Mouse (Mus musculus) kidney, adult 8-10 months (tissue): ENCODE data around the gene Fubp3.
"Not testable (repeated sequence)": the region's sequence is repeated elsewhere in the genome, so short reads cannot be mapped to it uniquely, and the experiment has no call there.

Experiments
- DNase-seq, 2 experiments: peaks; one replicate each; pipeline ENCODE4 v3.0.0; 2022

Gene Fubp3

DNA sequence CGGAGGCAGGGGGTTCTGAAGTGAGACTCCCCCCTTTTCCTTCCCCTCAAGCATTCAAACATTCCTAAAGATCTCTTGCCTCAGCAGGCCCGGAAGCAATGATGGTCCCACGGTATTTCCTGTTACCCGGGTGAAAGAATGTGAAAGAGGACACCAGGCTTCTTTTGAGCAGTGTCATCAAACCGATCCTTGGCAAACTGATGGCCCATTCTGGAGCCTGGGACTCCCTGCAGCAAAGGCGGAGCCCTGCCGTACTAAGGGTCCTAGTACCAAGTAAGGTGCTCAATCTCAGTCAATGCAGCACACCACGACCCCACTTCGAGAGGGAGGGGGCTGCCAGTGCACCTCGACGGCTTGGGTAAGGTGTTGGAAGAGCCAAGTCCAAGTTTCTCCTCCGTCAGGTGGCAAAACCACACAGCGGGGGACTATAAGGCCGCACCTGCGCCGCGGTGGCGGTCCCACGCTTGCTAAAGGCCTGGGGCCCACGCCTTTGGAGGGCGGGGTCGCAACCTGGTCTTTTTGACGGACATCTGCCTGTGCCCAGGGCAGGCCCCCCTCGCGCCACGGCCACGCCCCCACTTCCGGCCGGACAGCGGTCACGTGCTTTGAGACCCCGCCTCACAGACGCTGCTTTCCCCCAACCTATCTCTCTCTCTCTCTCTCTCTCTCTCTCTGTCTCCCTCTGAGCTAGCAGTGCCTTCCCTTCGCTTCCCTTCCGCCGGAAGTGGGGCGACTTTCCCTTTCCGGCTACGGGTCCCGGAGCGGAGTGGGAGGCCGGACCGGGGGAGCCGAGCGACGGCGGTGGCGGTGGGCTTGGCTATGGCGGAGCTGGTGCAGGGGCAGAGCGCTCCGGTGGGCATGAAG lies at the start of gene Fubp3:
Gene Fubp3 (plus strand): TSS at position 601 of the 864 bp plus-strand sequence.
- peak; percentile 94 for DNase-seq

DNA sequence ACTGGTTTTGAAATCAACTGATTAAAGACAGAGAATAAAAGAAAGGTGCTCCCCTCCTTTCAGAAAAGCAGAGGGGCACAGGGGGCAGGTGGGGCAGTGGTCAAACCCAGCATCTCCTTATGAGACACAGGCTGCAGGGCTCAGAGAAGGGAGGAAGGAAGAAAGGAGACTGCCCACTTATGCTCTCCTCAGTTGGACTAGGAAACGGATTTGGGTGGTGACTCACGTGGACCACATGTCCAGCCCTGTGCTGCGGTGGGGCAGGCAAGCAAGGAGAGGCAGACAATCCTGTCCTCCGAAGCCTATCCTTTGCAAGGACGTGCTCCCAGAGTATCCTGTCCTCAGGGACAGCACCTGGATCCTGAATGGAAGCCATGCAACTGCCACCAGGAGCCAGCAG lies 47.8 kb upstream of the Fubp3 start:
- DNase-seq = no peak

DNA sequence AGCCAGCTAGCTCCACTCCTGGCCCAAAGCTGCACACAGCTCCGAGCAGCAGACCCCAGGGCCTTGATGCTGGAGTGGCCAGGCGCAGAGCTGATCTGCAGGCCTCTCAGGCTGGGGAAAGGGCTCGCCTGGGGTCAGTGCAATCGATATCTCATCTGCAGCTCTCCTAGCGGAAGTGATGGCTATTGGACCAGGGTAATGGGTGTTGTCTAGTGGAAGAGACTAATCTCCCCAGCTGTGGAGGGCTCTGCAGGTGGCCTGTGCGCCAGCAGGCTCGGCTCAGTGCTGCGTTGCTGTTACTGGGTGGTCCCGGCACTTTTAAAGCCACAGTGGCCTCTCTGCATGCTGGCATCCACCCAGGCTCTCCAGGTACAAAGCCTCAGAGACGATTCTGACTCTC lies 46.7 kb upstream of the Fubp3 start:
- DNase-seq = no peak

DNA sequence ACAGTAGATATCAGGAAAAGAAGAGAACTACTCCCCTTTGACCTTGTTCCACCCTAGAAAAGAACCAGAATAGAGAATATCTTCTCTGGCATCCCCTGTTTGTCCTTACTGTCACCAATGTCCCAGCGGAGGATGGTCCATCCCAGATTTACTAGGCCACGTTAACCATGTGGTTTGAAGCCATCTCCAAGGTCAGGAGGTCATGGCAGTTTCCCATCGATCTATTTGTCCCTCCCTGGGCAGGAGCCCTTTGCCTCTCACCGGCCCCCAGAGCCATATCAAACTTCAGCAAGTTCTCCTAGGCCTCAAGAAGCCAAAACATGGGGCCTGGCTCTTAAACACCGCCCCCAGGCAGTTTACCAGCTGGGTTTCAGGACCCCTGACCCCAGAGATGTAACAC lies 42.2 kb upstream of the Fubp3 start:
- no peak for DNase-seq

DNA sequence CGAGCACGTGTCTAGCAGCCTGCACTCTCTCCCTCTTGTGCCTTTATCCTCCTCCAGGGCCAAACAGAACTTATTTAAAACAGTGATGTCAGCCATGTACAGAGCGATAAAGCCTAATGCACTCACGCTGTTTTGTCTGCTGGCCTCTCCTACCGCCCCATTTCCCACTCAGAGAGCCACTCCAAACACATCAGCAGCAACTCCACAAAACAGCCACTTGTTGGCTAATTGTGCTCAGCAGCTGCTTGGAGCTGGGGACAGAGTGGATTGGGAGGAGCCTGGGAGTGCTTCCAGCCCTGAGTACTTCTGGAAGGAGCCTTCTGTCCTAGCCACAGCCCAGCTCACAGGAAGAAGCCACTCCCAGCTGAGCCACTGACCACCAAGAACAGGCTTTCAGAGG lies 35.4 kb upstream of the Fubp3 start:
- no peak for DNase-seq

DNA sequence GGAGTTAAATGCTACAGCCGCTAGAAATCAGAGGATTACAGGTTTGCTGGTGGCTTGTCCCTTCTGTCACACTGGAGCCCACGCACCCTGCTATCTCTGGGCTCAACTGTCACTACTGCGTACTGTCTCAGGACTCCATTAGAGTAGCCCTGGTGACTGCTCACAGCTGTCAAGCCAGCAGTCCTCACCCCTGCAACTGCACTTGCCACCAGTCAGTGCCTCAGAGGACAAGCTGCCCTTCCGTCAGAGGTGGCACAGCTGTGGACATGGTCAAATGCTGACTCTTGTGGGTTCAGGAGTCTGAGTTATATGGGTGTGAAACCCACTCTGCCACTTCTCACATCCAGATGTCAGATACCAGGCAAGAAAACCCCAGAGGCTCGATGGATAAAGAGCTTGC lies 33.7 kb upstream of the Fubp3 start:
- DNase-seq = no peak

DNA sequence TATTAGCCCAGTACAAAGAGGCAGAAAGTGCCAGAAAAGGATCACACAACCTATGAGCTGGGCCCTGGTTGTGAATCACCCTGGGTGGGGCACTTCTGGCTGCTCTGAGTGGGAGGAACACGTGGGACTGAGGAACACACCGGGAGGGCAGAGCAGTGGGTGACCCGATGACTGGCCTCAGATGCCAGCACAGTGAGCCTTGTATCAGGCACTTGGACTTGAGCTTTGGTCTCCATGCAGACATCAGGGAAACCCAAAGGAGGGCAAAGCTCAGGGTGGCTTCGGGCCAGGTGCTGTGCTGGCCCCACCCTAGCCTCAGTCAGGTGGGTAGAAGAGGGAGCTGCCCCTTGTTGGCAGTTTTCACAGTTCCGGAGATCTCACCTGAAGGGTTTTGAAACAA lies 30.9 kb upstream of the Fubp3 start:
- DNase-seq = peak; percentile 22 to 36

DNA sequence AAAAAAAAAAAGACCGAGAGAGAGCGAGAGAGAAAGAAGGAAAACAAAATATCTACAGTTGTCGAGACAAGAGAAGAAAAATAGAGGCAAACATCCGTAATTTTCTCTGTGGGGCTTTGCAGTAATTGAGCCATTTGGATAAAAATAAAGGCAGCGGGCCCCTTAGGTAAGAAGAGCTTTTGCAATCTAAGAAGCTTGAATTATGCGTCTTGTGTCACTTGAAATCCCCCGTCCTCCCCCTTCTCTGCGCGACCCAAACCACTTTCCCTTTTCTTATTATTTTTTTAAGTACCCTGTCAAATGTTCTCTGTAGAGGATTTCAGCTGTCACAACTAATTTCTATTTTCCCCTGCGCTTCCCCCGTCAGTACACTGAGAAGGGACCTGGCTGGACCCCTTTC lies 24.7 kb upstream of the Fubp3 start:
- no peak for DNase-seq

DNA sequence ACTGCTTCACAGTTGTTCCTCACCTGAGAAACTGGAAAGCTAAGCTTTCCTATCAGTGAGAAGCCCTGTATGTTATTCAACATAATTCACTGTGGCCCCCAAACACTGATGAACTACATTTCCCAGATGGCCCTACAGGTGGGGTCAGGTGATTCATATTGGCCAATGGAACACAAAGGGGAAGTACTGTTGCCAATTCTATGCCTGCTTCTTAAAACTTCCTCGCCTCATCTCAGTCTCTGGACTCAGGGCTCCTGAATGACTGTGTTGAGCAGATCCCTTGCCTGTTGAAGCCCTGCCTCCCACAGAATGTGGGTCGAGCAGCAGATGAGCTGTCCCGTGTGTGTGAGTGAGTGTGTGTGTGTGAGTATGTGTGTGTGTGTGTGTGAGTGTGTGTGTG lies 21.9 kb upstream of the Fubp3 start:
- no peak for DNase-seq

DNA sequence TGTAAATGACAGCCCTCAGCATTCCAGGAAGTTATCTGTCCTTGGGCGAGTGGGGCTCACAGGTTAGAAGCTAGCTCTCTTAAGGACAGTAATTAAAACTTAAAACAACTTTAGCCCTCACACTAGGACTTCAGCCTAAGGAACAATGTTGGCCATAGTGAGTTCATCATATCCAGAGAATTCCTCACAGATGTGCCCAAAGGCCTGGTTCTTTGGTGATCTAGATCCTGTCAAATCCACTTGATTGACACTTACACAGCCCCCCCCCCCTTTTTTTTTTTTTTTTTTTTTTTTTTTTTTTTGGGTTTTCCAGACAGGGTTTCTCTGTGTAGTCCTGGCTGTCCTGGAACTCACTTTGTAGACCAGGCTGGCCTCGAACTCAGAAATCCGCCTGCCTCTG lies 21.1 kb upstream of the Fubp3 start:
- DNase-seq = not testable (repeated sequence)

DNA sequence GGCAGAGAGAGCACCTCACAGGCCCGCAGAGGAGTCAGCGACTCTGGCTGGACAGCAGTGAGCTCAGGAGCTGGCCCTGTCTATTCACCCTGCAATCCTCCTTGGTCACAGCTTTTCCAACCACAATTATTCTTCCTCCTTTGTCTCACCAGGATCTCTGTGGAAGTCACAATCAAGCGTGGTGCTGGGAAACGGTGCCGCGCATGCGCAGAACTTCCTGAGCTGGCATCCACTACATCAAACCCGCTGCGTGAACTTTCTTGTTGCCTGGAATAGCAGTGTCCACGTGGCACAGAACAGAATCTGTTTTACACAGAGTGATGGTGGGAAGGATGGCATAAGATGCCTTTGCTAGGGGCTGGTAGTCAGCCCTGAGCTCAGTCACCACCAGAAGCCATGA lies 20.5 kb upstream of the Fubp3 start:
- DNase-seq = no peak

DNA sequence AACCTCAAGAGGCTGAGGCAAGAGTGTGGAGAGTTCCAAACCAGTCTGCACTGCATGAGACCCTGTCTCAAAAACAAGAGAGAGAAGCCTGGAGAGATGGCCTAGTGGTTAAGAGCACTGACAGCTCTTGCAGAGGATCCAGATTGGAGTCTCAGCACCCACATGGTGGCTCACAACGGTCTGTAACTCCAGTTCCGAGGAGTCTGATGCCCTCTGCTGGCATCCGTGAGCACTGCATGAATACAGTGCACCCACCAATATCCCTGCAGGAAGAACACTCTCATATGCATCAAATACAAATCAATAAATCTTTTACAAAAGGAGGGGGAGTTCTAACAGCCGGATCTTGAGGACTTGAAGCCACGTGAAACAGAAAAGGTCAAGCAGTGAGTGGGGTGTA lies 17.8 kb upstream of the Fubp3 start:
- no peak for DNase-seq

DNA sequence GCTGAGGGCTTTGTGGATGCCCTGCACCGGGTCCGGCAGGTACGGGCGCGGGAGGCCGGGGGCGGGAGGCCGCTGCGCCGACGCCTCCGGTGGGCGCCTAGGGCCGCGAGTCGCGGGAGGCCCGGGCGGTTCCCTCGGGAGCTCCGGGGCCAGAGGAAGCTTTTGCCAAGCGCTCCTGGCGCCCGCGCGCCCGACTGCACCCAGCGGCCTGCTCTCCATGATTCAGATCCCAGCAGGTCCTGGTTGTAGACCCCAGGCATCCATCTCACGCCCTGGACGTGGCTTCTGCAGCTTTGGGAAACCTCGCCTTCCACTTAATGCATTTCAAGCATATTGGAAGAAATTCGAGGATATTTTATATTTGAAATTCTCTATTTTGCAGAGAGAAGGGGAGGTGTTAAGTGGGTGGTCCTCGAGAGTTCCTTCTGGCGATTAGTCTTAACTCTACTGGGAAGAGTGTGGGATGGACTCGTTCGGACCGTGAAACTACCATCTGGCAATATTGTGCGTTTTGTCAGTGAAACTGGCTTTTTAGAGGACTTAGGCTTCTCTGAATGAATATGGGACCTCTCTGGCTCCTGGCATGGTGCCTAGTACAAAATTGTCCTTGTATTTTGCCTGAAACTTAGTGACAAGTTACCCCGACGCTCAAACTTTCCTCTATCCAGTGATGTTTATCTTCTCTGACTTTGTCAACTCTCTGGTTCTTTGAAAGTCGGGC lies 624 bp downstream of the Fubp3 start:
- peak; percentile 6 to 21 for DNase-seq

DNA sequence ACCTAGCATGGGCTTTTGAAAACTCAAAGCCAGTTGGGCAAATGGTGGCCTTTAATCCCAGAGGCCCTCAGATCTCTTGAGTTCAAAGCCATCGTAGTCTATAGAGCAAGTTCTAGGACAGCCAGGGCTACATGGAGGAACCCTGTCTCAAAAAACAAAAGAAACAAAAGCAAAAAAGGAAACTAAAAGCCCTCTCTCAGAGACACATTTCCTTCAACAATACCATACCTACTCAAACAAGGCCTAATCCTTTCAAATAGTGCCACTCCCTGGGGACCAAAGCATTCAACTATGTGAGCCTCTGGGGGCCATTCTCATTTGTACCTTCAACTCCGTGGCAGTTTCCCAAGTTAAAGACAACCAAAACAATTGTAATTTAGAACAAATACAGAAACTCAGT lies 9.2 kb downstream of the Fubp3 start:
- DNase-seq = no peak

DNA sequence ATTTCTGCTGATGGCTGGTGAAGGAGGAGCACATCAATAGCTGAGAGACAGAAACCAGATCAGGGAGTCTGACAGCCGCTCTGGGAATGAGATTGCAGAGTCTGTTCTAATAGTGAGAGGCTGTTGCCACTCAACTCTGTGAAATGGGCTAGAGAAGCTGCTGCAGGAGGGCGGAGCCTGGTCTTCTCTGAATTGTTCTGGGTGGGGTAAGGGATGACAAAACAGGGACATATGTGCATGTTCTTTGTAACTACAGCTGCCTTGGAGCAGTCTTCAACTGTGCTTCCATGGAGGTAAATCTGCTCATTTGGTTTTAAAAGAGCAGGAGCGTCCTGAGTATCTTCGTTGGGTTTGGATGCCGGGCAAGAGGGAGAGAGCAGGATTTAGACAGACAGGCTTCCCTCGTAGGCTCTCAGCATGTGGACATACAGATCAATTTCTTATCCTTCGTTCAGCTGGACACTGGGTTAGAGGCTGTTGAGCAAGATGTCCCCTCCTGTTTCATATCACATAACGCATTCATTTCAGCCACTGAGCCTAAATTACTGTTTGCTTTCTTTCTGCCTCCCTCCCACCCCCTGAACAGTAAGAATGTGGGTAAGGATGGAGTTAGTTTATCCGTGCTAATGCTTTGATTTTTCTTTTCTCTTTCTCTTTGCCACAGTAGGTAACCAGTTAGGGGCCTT lies 19.5 kb downstream of the Fubp3 start:
- DNase-seq = no peak

DNA sequence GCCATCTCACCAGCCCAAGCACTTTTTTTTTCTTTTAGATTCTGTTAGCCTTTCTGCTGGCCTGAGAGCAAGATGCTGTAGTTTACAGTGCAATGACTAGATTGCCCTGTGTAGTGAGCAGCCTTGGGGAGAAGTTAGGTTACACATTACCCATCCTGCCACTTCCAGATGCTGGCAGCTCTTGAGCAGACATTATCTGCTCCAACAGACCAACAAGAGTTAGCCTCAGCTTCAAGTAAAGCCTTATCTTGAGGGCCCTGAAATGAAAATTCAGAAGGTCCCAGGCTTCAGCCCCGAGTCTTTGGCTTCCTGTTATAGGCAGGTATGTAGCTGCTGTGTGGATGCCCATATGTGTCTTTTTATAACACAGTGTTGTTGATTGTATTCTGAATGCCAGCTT lies 35.1 kb downstream of the Fubp3 start:
- no peak for DNase-seq

DNA sequence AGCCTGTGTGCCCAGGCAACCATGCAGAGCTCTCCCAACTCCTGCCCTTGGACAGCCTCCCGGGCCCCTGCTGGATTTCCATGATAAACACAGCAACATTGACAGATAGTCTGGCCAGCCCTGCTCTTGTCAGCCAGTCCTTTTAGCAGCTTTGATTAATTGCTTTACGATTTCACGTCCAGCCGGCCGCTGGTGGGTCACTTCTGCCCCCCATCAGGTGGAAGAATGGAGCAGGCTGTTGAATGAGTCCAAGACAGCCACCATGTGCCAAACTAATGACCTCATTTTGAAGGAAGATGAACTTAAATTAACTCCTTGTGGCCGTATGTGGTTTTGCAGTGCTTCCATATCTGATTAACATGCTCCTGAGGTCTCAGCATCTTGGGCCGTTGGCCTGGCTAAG lies 37.4 kb downstream of the Fubp3 start:
- no peak for DNase-seq

DNA sequence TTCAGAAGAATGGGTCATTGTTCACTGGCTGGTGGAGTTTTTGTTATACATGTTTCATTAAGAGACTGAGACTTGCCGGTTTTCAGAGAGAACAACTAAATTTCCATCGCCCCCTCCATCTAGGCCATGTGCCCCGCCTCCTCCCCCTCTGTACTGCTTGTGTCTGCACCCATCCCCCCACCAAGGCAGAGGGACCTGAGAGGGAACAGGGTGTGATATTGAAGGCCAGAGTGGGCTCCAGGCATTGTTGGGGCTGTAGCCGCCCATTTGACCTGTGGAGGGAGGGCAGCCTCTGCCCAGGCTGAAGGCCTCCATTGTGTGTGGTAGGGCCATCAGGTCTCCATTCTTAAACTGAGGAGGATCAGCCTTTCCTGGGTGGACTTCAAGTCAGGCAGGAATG lies 38.5 kb downstream of the Fubp3 start:
- no peak for DNase-seq

DNA sequence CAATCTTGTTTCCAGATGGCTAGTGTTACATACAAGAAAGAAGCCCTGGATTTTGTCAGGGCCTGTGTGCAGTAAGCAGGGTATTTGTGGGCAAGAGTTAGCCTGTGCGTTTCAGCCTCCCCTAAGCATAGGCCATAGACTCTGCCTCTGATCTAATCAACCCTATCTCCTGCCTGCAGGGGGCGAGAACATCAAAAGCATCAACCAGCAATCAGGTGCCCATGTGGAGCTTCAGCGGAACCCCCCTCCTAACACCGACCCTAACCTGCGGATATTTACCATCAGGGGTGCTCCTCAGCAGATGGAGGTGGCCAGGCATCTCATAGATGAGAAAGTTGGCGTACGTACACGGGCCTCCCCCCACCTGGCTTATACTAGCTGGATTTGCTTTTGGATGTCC lies 38.9 kb downstream of the Fubp3 start:
- no peak for DNase-seq

DNA sequence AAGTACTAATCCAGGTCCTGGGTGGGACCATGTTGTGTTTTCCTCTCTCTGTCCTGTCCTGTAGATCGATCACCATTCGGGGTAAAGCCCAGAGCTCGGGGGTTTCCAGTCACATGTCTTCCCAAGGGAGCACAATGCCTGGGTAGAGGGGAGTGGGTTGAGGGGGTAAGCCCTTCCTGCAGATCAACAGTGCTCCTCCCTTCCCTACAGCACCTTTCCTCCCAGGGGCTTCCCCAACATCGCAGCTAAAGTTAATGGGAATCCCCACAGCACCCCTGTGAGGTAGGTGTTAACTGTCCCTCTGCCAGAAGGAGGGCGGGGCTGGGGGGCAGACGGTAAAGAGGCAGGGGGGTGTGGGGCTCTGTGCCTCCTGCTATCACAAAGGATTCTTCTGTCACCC lies 40.2 kb downstream of the Fubp3 start:
- DNase-seq = no peak

DNA sequence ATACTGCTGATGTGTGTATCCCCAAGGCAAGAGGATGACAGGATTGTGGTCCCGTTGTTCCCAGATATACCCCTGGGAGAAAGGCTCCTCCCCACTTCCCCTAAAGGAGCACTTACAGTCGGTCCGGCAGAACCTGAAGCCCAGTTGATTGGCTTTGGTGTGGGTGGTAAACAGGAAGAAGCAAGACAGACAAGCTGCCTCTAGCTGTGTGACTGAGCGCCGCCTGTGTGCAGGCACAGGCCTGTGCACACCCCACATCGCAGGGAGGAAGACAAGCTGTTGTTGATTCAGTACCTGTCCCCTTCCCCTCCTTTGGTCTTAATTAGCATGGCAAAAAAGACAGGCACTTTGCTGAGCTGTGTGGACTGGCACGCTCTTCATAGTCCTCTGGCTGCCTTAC lies 41.3 kb downstream of the Fubp3 start:
- no peak for DNase-seq

DNA sequence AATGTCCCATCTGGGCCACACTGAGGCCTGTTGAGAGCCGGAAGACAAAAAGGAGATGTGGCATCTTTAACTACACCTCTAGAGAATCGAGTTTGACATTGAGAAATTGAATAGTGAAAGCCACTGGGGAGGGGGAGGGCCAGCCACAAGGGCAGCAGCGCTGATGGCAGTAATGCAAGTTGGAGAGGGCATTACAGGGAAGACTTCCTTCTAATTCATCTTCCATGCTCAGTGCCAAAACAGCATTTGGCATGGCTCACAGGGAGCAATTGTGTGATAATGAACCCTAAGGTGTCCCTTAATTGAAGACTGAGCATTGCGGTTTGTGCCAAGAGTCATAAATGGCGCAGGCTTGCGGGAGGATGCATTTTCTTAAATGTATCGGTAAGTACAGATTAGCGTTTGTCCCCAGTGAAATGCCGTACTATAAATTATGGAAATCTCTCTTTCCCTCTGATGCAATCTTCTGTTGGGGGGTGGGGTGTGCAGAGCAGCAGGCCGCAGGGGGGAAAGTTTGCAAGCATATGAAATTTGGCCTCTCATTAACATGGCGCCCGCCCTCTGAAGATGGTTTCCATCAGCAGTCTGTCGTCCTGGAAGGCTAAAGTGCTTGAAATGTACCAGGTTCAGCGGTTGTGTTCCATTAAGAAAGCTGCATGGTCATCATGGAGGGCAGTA lies 46.2 kb downstream of the Fubp3 start:
- DNase-seq = no peak

DNA sequence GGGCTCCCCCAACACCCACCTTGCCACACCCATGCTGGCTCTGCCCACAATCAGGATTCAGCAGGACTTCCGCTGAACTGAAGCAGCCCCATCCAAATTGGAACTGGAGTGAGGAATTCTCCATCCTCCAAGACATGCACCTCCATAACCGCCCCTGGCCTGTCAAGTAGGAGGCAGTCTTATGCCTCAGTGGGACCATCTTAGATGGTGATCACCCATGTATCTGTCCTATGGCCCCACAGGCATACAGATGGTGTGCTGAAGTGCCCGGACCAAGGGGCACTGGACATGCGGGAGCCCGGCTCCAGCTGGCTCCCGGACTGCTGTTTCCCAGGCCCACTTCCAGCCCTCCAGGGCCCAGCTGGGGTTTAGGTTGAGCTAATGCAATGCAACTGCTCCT lies 46.8 kb downstream of the Fubp3 start:
- no peak for DNase-seq
